Mouse (Mus musculus): ENCODE results near the gene Zfp184.

DNA sequence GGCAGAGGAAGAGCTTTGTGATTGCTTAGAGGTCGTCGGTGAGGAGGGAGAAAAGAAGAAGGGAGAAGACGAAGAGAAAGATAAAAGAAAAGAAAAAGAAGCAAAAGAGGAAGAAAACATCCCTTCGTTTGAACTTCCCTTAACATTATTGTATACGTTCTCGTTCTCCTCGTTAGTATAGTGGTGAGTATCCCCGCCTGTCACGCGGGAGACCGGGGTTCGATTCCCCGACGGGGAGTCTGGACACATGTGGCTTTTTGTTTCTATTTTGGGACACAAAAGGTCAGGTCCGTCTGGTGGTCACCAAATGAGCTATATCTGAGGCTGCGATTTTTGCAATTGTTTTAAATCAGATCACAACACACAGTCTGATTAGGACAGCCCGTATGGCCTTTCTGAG, 33.7 kb upstream of the Zfp184 start:
- TF ChIP-seq CTCF (IDR thresholded peaks at IDR 0.05; ENCODE audit: borderline replicate concordance, extremely low read depth, insufficient read depth, insufficient read length) (no peak), POLR2A (IDR thresholded peaks at IDR 0.05; ENCODE audit: borderline replicate concordance, extremely low read depth, insufficient read depth, insufficient read length, poor library complexity, severe bottlenecking) (no peak)
